Mouse (Mus musculus): ENCODE measurements at regions not wholly inside any gene's neighbourhood (a gene's known extent, or its start where the extent isn't known, plus 50 kb on each side); places are given as distances from the start of the nearest gene placed in this dataset.

DNA sequence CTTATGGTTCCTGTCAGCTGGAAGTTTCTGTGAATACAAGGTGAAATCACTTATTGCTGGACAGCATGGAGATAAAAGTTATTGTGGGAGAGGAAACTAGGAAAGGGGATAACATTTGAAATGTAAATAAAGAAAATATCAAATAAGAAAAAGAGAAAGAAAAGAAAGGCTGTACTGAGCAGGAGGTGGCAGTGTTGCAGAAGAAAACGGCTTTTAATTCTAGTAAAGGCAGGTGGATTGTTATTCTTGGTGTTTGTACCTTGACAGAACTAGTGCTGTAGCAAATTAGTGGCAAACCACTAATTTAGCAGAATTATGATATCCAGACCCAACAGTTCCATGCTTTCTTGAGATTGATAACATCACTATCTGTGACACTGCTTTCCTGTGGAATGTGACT lies 52.6 kb downstream of the Gm10358 start:
- Histone ChIP-seq H3K27me3 (ENCODE audit: control insufficient read depth, insufficient read depth, low read length) (no peaks in the 10 kb centered on the region), H3K4me3 (ENCODE audit: extremely low read depth, insufficient read depth, insufficient read length) (no peak overlapping the region), H3K36me3 (ENCODE audit: control insufficient read depth, insufficient read depth, low read length) (no peaks in the 10 kb centered on the region), H3K27ac (ENCODE audit: insufficient read depth, low read length) (no peak overlapping the region), H3K4me1 (ENCODE audit: control insufficient read depth, insufficient read depth, insufficient read length) (no peaks in the 10 kb centered on the region)
- 52% methylated on average over 1 of the region's 1 CpGs for WGBS
- TF ChIP-seq POLR2A (IDR thresholded peaks at IDR 0.05; ENCODE audit: low read depth, low read length) (no peak), CTCF (IDR thresholded peaks at IDR 0.05; ENCODE audit: extremely low read depth, insufficient read depth, insufficient read length, insufficient replicate concordance) (no peak)
- DNase-seq (ENCODE audit: low read depth in 1 of 2, low spot score in 2 of 2), result no peak

DNA sequence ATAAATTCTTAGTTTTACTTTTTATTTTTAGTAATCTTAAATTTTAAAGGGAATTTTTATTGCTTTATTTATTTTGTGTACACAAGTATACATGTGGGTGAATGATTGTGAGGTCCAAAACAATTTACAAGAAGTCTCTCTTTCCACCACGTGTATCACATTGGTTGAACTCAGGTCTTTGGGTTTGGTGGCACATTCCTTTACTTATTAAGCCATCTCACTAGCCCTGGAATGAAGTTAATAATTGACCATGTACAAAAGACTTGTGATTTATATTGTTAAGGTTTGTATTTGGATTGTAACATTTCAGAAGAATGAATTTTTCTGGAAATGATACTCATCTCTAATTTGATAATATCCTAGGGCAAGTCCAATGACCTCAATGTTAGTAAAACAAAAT lies 56.2 kb downstream of the Gm10358 start:
- Histone ChIP-seq H3K4me1 (ENCODE audit: control insufficient read depth, insufficient read depth, insufficient read length) (no peaks in the 10 kb centered on the region), H3K36me3 (ENCODE audit: control insufficient read depth, insufficient read depth, low read length) (no peaks in the 10 kb centered on the region), H3K4me3 (ENCODE audit: extremely low read depth, insufficient read depth, insufficient read length) (no peak overlapping the region), H3K27ac (ENCODE audit: insufficient read depth, low read length) (no peak overlapping the region), H3K27me3 (ENCODE audit: control insufficient read depth, insufficient read depth, low read length) (no peaks in the 10 kb centered on the region)
- no peak for DNase-seq (ENCODE audit: low read depth in 1 of 2, low spot score in 2 of 2)
- no peak for TF ChIP-seq CTCF (IDR thresholded peaks at IDR 0.05; ENCODE audit: extremely low read depth, insufficient read depth, insufficient read length, insufficient replicate concordance)
- TF ChIP-seq POLR2A (IDR thresholded peaks at IDR 0.05; ENCODE audit: low read depth, low read length), result no peak
- 66% methylated on average over 1 of the region's 1 CpGs for WGBS

DNA sequence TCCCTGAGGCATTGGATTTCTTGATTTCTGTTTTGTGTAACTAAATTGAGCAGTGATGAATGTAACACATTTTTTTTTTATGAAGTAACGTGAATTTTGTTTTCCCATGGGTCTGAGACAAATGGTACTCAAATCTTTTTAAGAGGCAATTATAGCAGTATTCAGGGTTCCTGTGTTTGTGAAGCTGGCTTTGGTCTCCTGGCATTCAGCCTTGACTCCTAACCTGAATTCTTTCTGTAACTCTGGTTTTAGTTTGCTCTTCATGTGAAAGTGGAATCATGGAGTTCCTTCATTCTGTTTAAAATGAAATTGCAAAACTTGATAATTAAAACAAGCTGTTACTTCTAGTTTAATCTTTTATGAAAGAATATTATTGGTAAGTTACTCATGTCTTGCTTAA lies 58.3 kb downstream of the Gm10358 start:
- Histone ChIP-seq H3K4me3 (ENCODE audit: extremely low read depth, insufficient read depth, insufficient read length) (no peak overlapping the region), H3K4me1 (ENCODE audit: control insufficient read depth, insufficient read depth, insufficient read length) (no peaks in the 10 kb centered on the region), H3K27me3 (ENCODE audit: control insufficient read depth, insufficient read depth, low read length) (no peaks in the 10 kb centered on the region), H3K27ac (ENCODE audit: insufficient read depth, low read length) (no peak overlapping the region), H3K36me3 (ENCODE audit: control insufficient read depth, insufficient read depth, low read length) (no peaks in the 10 kb centered on the region)
- TF ChIP-seq POLR2A (IDR thresholded peaks at IDR 0.05; ENCODE audit: low read depth, low read length) (no peak), CTCF (IDR thresholded peaks at IDR 0.05; ENCODE audit: extremely low read depth, insufficient read depth, insufficient read length, insufficient replicate concordance) (no peak)
- WGBS, result 68% methylated on average over 1 of the region's 1 CpGs
- no peak for DNase-seq (ENCODE audit: low read depth in 1 of 2, low spot score in 2 of 2)

DNA sequence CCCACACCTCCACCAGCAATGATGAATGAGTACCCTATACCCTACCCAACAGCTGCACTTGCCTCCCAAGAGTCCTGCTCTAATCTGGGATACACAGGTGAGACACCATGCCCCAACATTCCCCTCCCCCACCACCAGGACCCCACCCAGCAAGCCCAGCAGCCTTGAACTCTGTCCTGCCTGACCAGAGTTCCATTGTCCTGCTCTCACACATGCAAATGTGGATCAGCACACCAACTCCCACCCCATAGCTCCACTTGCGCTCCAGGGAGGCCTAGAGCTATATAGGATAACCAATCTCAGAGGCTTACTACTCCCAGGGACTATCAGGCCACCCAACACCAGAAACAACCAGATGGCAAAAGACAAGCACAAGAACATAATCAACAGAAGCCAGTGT lies 85.8 kb downstream of the Gm10358 start:
- TF ChIP-seq POLR2A (IDR thresholded peaks at IDR 0.05; ENCODE audit: low read depth, low read length) (no peak), CTCF (IDR thresholded peaks at IDR 0.05; ENCODE audit: extremely low read depth, insufficient read depth, insufficient read length, insufficient replicate concordance) (no peak)
- Histone ChIP-seq H3K4me1 (ENCODE audit: control insufficient read depth, insufficient read depth, insufficient read length) (no peaks in the 10 kb centered on the region), H3K27ac (ENCODE audit: insufficient read depth, low read length) (no peak overlapping the region), H3K27me3 (ENCODE audit: control insufficient read depth, insufficient read depth, low read length) (no peaks in the 10 kb centered on the region), H3K36me3 (ENCODE audit: control insufficient read depth, insufficient read depth, low read length) (no peaks in the 10 kb centered on the region), H3K4me3 (ENCODE audit: extremely low read depth, insufficient read depth, insufficient read length) (no peak overlapping the region)
- no peak for DNase-seq (ENCODE audit: low read depth in 1 of 2, low spot score in 2 of 2)
- 80% methylated on average over 1 of the region's 1 CpGs for WGBS

DNA sequence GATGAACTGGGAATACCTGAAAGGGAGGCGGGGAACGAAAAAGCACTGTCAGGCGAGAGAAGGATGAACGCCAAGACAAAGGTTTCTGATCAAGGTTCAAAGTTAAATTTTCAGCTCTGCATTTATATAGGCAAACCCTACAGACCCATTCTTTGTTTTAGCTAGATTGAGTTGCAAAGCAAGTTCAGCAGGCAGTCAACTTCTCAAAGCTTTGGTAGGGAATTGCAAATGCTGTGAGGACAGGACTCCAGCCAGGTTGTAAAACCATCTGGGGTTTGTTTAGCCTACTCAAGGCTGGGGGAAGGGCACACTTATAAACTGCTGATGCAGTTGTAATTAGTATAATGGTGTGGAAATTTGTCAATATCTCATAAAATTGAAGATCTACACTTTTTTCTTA lies 87.9 kb downstream of the Gm10358 start:
- H3K27ac ChIP-seq (ENCODE audit: insufficient read depth, low read length), result no peak overlapping the region
- no peaks in the 10 kb centered on the region for H3K36me3 ChIP-seq (ENCODE audit: control insufficient read depth, insufficient read depth, low read length)
- 33% methylated on average over 4 of the region's 4 CpGs for WGBS
- TF ChIP-seq POLR2A (IDR thresholded peaks at IDR 0.05; ENCODE audit: low read depth, low read length), result no peak
- no peak for TF ChIP-seq CTCF (IDR thresholded peaks at IDR 0.05; ENCODE audit: extremely low read depth, insufficient read depth, insufficient read length, insufficient replicate concordance)
- H3K27me3 ChIP-seq (ENCODE audit: control insufficient read depth, insufficient read depth, low read length), result no peaks in the 10 kb centered on the region
- DNase-seq (ENCODE audit: low read depth in 1 of 2, low spot score in 2 of 2), result no peak
- H3K4me1 ChIP-seq (ENCODE audit: control insufficient read depth, insufficient read depth, insufficient read length), result no peaks in the 10 kb centered on the region
- H3K4me3 ChIP-seq (ENCODE audit: extremely low read depth, insufficient read depth, insufficient read length), result no peak overlapping the region

DNA sequence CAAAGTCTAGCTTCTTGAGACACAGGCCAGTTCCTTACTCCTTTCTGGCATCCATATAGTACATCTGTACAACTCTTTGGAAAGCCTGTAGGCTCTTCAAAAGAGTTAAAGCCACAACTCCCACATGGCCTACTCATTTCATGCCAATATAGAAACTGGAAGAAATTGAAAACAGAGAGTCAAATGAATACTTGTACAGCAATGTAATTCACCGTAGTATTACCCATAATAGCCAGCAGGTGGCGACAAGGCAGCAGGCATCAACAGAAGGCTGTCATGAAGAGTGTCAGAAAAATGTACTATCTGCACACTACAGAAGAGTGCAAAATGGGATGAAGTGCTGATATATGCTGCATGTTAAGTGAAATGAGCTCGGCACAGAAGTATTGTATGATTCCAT lies 90.5 kb downstream of the Gm10358 start:
- WGBS, result 13% methylated on average over 3 of the region's 3 CpGs
- TF ChIP-seq POLR2A (IDR thresholded peaks at IDR 0.05; ENCODE audit: low read depth, low read length) (no peak), CTCF (IDR thresholded peaks at IDR 0.05; ENCODE audit: extremely low read depth, insufficient read depth, insufficient read length, insufficient replicate concordance) (peak; percentile 10; the same call in 1 of the 2 replicates)
- Histone ChIP-seq H3K27ac (ENCODE audit: insufficient read depth, low read length) (no peak overlapping the region), H3K27me3 (ENCODE audit: control insufficient read depth, insufficient read depth, low read length) (no peaks in the 10 kb centered on the region), H3K4me3 (ENCODE audit: extremely low read depth, insufficient read depth, insufficient read length) (no peak overlapping the region), H3K4me1 (ENCODE audit: control insufficient read depth, insufficient read depth, insufficient read length) (no peaks in the 10 kb centered on the region), H3K36me3 (ENCODE audit: control insufficient read depth, insufficient read depth, low read length) (no peaks in the 10 kb centered on the region)
- no peak for DNase-seq (ENCODE audit: low read depth in 1 of 2, low spot score in 2 of 2)

DNA sequence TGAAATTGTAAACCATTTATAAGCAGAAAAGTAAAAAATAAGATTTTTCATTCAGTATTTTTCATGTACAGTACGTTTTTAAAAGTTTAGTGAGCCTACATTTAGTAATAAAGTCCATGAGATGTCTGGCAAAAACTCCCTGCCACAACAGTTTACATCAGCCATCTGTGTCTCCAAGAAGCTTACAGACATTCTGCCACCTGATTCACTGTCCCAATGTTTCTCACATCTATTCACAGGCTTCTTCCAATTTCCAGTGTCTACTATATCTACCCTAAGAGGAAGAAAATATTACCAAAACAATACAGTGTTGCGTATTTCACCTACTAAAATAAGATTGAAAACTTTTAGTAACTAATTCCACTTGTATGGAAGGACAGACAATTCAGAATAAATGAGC lies 95.7 kb downstream of the Rasd2 start:
- TF ChIP-seq CTCF (IDR thresholded peaks at IDR 0.05; ENCODE audit: extremely low read depth, insufficient read depth, insufficient read length, insufficient replicate concordance), result no peak
- TF ChIP-seq POLR2A (IDR thresholded peaks at IDR 0.05; ENCODE audit: low read depth, low read length), result no peak
- no peak for DNase-seq (ENCODE audit: low read depth in 1 of 2, low spot score in 2 of 2)
- no peak overlapping the region for H3K4me3 ChIP-seq (ENCODE audit: extremely low read depth, insufficient read depth, insufficient read length)
- no peaks in the 10 kb centered on the region for H3K36me3 ChIP-seq (ENCODE audit: control insufficient read depth, insufficient read depth, low read length)
- no peaks in the 10 kb centered on the region for H3K27me3 ChIP-seq (ENCODE audit: control insufficient read depth, insufficient read depth, low read length)
- no peaks in the 10 kb centered on the region for H3K4me1 ChIP-seq (ENCODE audit: control insufficient read depth, insufficient read depth, insufficient read length)
- 72% methylated on average over 2 of the region's 2 CpGs for WGBS
- no peak overlapping the region for H3K27ac ChIP-seq (ENCODE audit: insufficient read depth, low read length)

Measured in spleen, adult 2 months (tissue).